Mouse (Mus musculus): ENCODE data around the gene Gm49345. TPM values are rescaled to one million over a fixed set of nuclear protein-coding genes. Genes with fewer than 3 reads are reported as not detected.
"Not testable (repeated sequence)": the region's sequence is repeated elsewhere in the genome, so short reads cannot be mapped to it uniquely, and the experiment has no call there.

Gene Gm49345
- 1 to 10 TPM in 2 of 26 experiments, under 1 TPM in 1, not detected in 23; 0.74 to 1.5 (median 1.2) TPM for total RNA-seq (2018; cell fraction: chromatin; rRNA removed)
- not detected for total RNA-seq (2018; cell fraction: cytosol; rRNA removed)
- not detected for total RNA-seq (2018; cell fraction: nucleus; rRNA removed)
- not detected in 3 replicates for polyA plus RNA-seq (2018)

GRCm38 (mm10) chr13:67637294-67638007 lies at the start of gene Gm49345, which contains the start of gene Zfp729a:
Gene Gm49345 (minus strand): TSS chr13:67637769.
Gene Zfp729a (minus strand): TSS chr13:67637791.
- WGBS (ENCODE audit: missing documents), result under 1% methylated on average over 19 of the region's 19 CpGs
- peak within 1 kb of the TSS; percentile 87 for H3K27ac ChIP-seq
- H3K79me2 ChIP-seq (ENCODE audit: inconsistent target), result peaks cover 46% of the 10 kb centered on the region

GRCm38 (mm10) chr13:67686971-67687370 lies 49.4 kb upstream of the Gm49345 start, which contains the start of gene Zfp738:
Gene Zfp738 (minus strand): TSS chr13:67687071.
- no peak within 1 kb of the TSS for H3K4me3 ChIP-seq (ENCODE audit: inconsistent target)
- H3K36me3 ChIP-seq (ENCODE audit: inconsistent target), result no peaks in the 10 kb centered on the region
- 96% methylated on average over 4 of the region's 4 CpGs for WGBS (ENCODE audit: missing documents)
- no peak within 1 kb of the TSS for H3K27ac ChIP-seq
- peaks cover 14% of the 10 kb centered on the region for H3K79me2 ChIP-seq (ENCODE audit: inconsistent target)

More at GRCm38 (mm10) chr13:67637294-67638007, at the start of gene Gm49345, which contains the start of gene Zfp729a:
- Histone ChIP-seq H3K36me3 (ENCODE audit: inconsistent target) (peaks cover 10% of the 10 kb centered on the region; the same call in 1 of the 2 replicates), H3K4me3 (ENCODE audit: inconsistent target) (peak within 1 kb of the TSS; percentile 98)

- 53% methylated on average over 2 of the region's 2 CpGs for WGBS (ENCODE audit: missing documents)
- Histone ChIP-seq H3K27ac (peak overlapping the region; percentile 44; the same call in 1 of the 2 replicates), H3K4me3 (ENCODE audit: inconsistent target) (peak overlapping the region; percentile 98), H3K79me2 (ENCODE audit: inconsistent target) (peaks cover 45% of the 10 kb centered on the region)
- not testable (repeated sequence) for H3K36me3 ChIP-seq (ENCODE audit: inconsistent target)
These were observed 46.3 kb upstream of the Gm49345 start for GRCm38 (mm10) chr13:67683841-67684240.

GRCm38 (mm10) chr13:67682959-67683735 lies 45.6 kb upstream of the Gm49345 start:
- Histone ChIP-seq H3K79me2 (ENCODE audit: inconsistent target) (peaks cover 51% of the 10 kb centered on the region), H3K27ac (peak overlapping the region; percentile 44), H3K4me3 (ENCODE audit: inconsistent target) (peak overlapping the region; percentile 98)
- not testable (repeated sequence) for H3K36me3 ChIP-seq (ENCODE audit: inconsistent target)
- 10% methylated on average over 16 of the region's 16 CpGs for WGBS (ENCODE audit: missing documents)

GRCm38 (mm10) chr13:67674902-67675301 lies 37.3 kb upstream of the Gm49345 start:
- Histone ChIP-seq H3K79me2 (ENCODE audit: inconsistent target) (peaks cover 52% of the 10 kb centered on the region), H3K27ac (no peak overlapping the region), H3K36me3 (ENCODE audit: inconsistent target) (peaks cover 32% of the 10 kb centered on the region), H3K4me3 (ENCODE audit: inconsistent target) (no peak overlapping the region)
- WGBS (ENCODE audit: missing documents), result 48% methylated on average over 2 of the region's 2 CpGs

GRCm38 (mm10) chr13:67652496-67652895 lies 14.9 kb upstream of the Gm49345 start:
- H3K27ac ChIP-seq, result no peak overlapping the region
- no peaks in the 10 kb centered on the region for H3K36me3 ChIP-seq (ENCODE audit: inconsistent target)
- no peak overlapping the region for H3K4me3 ChIP-seq (ENCODE audit: inconsistent target)
- 62% methylated on average over 3 of the region's 3 CpGs for WGBS (ENCODE audit: missing documents)
- no peaks in the 10 kb centered on the region for H3K79me2 ChIP-seq (ENCODE audit: inconsistent target)

- Histone ChIP-seq H3K4me3 (ENCODE audit: inconsistent target) (peak overlapping the region; percentile 91; the same call in 1 of the 2 replicates), H3K27ac (no peak overlapping the region), H3K36me3 (ENCODE audit: inconsistent target) (no peaks in the 10 kb centered on the region)
These were observed 27.5 kb downstream of the Gm49345 start for GRCm38 (mm10) chr13:67610108-67610507.

GRCm38 (mm10) chr13:67609066-67609876 lies 28.3 kb downstream of the Gm49345 start, which contains the start of gene Zfp729b:
Gene Zfp729b (minus strand): TSS chr13:67609707.
- WGBS (ENCODE audit: missing documents), result 4% methylated on average over 19 of the region's 20 CpGs

More at GRCm38 (mm10) chr13:67610108-67610507, 27.5 kb downstream of the Gm49345 start:
- peaks cover 39% of the 10 kb centered on the region for H3K79me2 ChIP-seq (ENCODE audit: inconsistent target)
- 74% methylated on average over 4 of the region's 4 CpGs for WGBS (ENCODE audit: missing documents)

GRCm38 (mm10) chr13:67572591-67573189 lies 64.9 kb downstream of the Gm49345 start:
- Histone ChIP-seq H3K79me2 (ENCODE audit: inconsistent target) (no peaks in the 10 kb centered on the region), H3K27ac (no peak overlapping the region), H3K4me3 (ENCODE audit: inconsistent target) (no peak overlapping the region), H3K36me3 (ENCODE audit: inconsistent target) (no peaks in the 10 kb centered on the region)
- 71% methylated on average over 5 of the region's 5 CpGs for WGBS (ENCODE audit: missing documents)

More at GRCm38 (mm10) chr13:67609066-67609876, 28.3 kb downstream of the Gm49345 start, which contains the start of gene Zfp729b:
- peak within 1 kb of the TSS; percentile 91 for H3K4me3 ChIP-seq (ENCODE audit: inconsistent target)
- H3K27ac ChIP-seq, result peak within 1 kb of the TSS; percentile 79
- H3K36me3 ChIP-seq (ENCODE audit: inconsistent target), result peaks cover 3% of the 10 kb centered on the region; the same call in 1 of the 2 replicates
- peaks cover 47% of the 10 kb centered on the region for H3K79me2 ChIP-seq (ENCODE audit: inconsistent target)

- no peaks in the 10 kb centered on the region for H3K36me3 ChIP-seq (ENCODE audit: inconsistent target)
- 90% methylated on average over 2 of the region's 4 CpGs for WGBS (ENCODE audit: missing documents)
- H3K79me2 ChIP-seq (ENCODE audit: inconsistent target), result peaks cover 40% of the 10 kb centered on the region
- peak within 1 kb of the TSS; percentile 80 for H3K4me3 ChIP-seq (ENCODE audit: inconsistent target)
- peak within 1 kb of the TSS; percentile 40 for H3K27ac ChIP-seq
These were observed 83.8 kb downstream of the Gm49345 start, which contains the start of gene Zfp748 for GRCm38 (mm10) chr13:67553730-67554129. Gene Zfp748 (minus strand): TSS chr13:67553830.

GRCm38 (mm10) chr13:67552505-67553346 lies 84.8 kb downstream of the Gm49345 start:
- H3K79me2 ChIP-seq (ENCODE audit: inconsistent target), result peaks cover 50% of the 10 kb centered on the region
- H3K27ac ChIP-seq, result peak overlapping the region; percentile 40
- 3% methylated on average over 27 of the region's 44 CpGs for WGBS (ENCODE audit: missing documents)
- H3K36me3 ChIP-seq (ENCODE audit: inconsistent target), result no peaks in the 10 kb centered on the region
- peak overlapping the region; percentile 80 for H3K4me3 ChIP-seq (ENCODE audit: inconsistent target)

GRCm38 (mm10) chr13:67545941-67546340 lies 91.6 kb downstream of the Gm49345 start:
- Histone ChIP-seq H3K4me3 (ENCODE audit: inconsistent target) (no peak overlapping the region), H3K79me2 (ENCODE audit: inconsistent target) (peaks cover 50% of the 10 kb centered on the region), H3K36me3 (ENCODE audit: inconsistent target) (peaks cover 55% of the 10 kb centered on the region), H3K27ac (no peak overlapping the region)
- 100% methylated on average over 1 of the region's 1 CpGs for WGBS (ENCODE audit: missing documents)
